Mouse (Mus musculus): ENCODE measurements around the gene Sdhb. TPM values are rescaled to one million over a fixed set of nuclear protein-coding genes. Genes with fewer than 3 reads are reported as not detected.

Gene Sdhb
- polyA plus RNA-seq, 1 experiment from 2014 or later = 530 TPM

DNA sequence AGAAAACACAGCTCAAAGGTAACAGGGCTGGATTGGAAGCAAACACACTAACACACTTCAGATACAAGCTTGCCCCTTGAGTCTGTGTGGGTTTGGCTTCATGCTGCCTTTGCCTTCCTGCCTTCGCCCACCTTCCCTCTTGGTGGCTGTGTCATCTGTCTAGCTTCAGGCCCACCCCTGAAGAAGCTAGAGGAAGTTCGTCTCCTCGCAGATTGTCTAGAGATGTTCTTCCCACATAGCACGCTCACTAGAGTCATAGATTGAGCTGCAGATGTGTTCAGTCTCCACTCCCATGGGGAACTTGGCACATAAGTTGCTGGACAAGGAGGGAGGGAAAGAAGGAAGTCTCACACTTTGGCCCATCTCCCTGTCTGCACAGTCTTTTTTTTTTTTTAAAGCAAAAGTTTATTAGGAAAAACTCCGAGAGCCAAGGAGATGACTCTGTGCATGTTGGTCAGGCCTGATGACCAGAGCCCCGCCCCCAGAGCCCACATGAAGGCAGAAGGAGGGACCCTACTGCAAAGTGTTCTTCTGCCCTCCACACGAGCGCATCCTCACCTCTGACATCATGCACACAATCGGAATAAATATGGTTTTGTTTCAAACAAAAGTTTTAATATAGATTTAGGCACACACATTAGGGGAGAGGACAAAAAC is 3.1 kb downstream of the Sdhb start:
- peaks cover 26% of the 10 kb centered on the region for H3K4me1 ChIP-seq (ENCODE audit: control insufficient read depth, insufficient read depth, low read depth, low read length)
- H3K27ac ChIP-seq (ENCODE audit: low read depth, low read length) = no peak overlapping the region
- H3K36me3 ChIP-seq (ENCODE audit: control insufficient read depth, insufficient read depth, low read length) = peaks cover 6% of the 10 kb centered on the region; the same call in 1 of the 2 replicates
- H3K9me3 ChIP-seq (ENCODE audit: control insufficient read depth, low read length) = no peaks in the 10 kb centered on the region
- no peak overlapping the region for H3K9ac ChIP-seq (ENCODE audit: low read depth, low read length)
- ATAC-seq = no peak
- H3K4me3 ChIP-seq (ENCODE audit: low read length) = no peak overlapping the region
- WGBS = 77% methylated on average over 9 of the region's 9 CpGs
- H3K4me2 ChIP-seq (ENCODE audit: low read length) = no peak overlapping the region
- H3K27me3 ChIP-seq (replicated peaks; ENCODE audit: control insufficient read depth, insufficient read depth, low read length) = no peaks in the 10 kb centered on the region

GRCm38 (mm10) chr4:140964620-140965019 is 3.6 kb downstream of the Sdhb start:
- no peak overlapping the region for H3K4me3 ChIP-seq (ENCODE audit: low read length)
- no peaks in the 10 kb centered on the region for H3K9me3 ChIP-seq (ENCODE audit: control insufficient read depth, low read length)
- H3K4me2 ChIP-seq (ENCODE audit: low read length) = no peak overlapping the region
- H3K27me3 ChIP-seq (replicated peaks; ENCODE audit: control insufficient read depth, insufficient read depth, low read length) = no peaks in the 10 kb centered on the region
- 6% methylated on average over 7 of the region's 7 CpGs for whole genome bisulfite sequencing
- peaks cover 6% of the 10 kb centered on the region; the same call in 1 of the 2 replicates for H3K36me3 ChIP-seq (ENCODE audit: control insufficient read depth, insufficient read depth, low read length)
- H3K4me1 ChIP-seq (ENCODE audit: control insufficient read depth, insufficient read depth, low read depth, low read length) = peaks cover 26% of the 10 kb centered on the region
- no peak overlapping the region; the same call in 1 of the 2 replicates for H3K9ac ChIP-seq (ENCODE audit: low read depth, low read length)
- no peak overlapping the region for H3K27ac ChIP-seq (ENCODE audit: low read depth, low read length)
- ATAC-seq = 0 out of 2 replicates have a peak, but pooled peaks have one; percentile 3

DNA sequence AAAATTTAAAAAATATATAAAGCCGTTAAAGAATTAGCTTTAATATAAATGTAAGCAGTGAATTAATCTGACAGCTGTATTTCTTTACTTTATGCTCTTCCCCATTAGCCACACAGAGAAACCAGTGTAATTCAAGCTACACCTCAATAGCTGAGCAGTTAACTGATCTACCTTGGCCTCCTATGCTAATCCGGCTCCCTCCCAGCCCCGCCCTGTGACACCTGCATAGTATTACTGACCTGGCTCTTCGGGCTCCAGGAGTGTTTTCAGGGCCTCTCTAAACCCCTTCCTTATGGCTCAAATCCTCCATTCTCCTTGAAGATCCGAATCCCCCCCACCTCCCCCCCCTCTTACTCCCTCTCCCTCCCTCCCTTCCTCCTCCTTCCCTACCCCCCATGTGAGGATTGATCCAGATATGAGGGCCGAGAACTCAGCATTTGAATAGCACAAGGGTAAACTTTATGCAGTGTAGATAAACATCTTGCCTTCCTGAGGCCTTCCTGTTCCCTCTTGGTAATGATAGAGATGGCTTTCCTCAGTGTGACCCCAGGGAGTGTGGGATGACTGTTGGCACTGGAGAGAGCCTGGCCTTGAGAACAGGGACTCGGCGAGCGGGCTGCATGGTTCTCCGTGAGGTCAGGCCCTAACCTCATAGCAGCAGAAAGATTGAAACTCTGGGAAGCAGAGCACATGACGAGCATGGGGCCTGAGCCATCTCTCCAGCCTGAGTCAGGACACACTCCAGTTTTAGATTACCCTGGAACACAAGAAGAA is 6.6 kb downstream of the Sdhb start:
- WGBS = 88% methylated on average over 11 of the region's 11 CpGs
- Histone ChIP-seq H3K4me3 (ENCODE audit: low read length) (no peak overlapping the region), H3K4me1 (ENCODE audit: control insufficient read depth, insufficient read depth, low read depth, low read length) (peaks cover 18% of the 10 kb centered on the region), H3K27me3 (replicated peaks; ENCODE audit: control insufficient read depth, insufficient read depth, low read length) (no peaks in the 10 kb centered on the region), H3K27ac (ENCODE audit: low read depth, low read length) (no peak overlapping the region), H3K4me2 (ENCODE audit: low read length) (no peak overlapping the region), H3K9me3 (ENCODE audit: control insufficient read depth, low read length) (no peaks in the 10 kb centered on the region), H3K9ac (ENCODE audit: low read depth, low read length) (no peak overlapping the region), H3K36me3 (ENCODE audit: control insufficient read depth, insufficient read depth, low read length) (peaks cover 22% of the 10 kb centered on the region)
- ATAC-seq = no peak

- Histone ChIP-seq H3K4me1 (ENCODE audit: control insufficient read depth, insufficient read depth, low read depth, low read length) (no peaks in the 10 kb centered on the region), H3K27ac (ENCODE audit: low read depth, low read length) (no peak overlapping the region), H3K9me3 (ENCODE audit: control insufficient read depth, low read length) (no peaks in the 10 kb centered on the region), H3K4me3 (ENCODE audit: low read length) (no peak overlapping the region), H3K36me3 (ENCODE audit: control insufficient read depth, insufficient read depth, low read length) (peaks cover 38% of the 10 kb centered on the region), H3K27me3 (replicated peaks; ENCODE audit: control insufficient read depth, insufficient read depth, low read length) (no peaks in the 10 kb centered on the region), H3K9ac (ENCODE audit: low read depth, low read length) (no peak overlapping the region), H3K4me2 (ENCODE audit: low read length) (no peak overlapping the region)
- 80% methylated on average over 13 of the region's 13 CpGs for WGBS
- ATAC-seq = no peak
Observed at GRCm38 (mm10) chr4:140971691-140972090, 10.7 kb downstream of the Sdhb start.

DNA sequence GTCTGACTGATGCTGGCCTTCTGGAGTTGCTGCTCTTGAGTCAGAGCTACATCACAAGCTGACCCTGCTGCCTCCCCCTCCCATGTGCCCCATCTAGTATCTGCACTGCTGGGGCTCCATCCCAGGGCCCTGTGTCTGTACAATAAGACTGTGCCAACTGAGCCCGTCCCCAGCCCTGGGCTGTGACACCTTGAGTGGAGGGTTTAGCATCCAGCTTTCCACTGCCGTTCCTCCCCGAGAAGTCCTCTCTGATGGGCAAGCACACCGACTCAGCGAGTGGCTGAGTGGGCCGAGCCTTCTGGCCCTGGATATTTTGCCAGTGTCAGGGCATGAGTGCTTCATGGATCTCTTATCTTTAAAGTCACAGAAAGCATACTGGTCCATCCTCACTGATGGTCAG is 13.4 kb downstream of the Sdhb start:
- WGBS = 94% methylated on average over 6 of the region's 6 CpGs
- Histone ChIP-seq H3K36me3 (ENCODE audit: control insufficient read depth, insufficient read depth, low read length) (peaks cover 44% of the 10 kb centered on the region), H3K9me3 (ENCODE audit: control insufficient read depth, low read length) (no peaks in the 10 kb centered on the region), H3K4me1 (ENCODE audit: control insufficient read depth, insufficient read depth, low read depth, low read length) (no peaks in the 10 kb centered on the region), H3K9ac (ENCODE audit: low read depth, low read length) (no peak overlapping the region), H3K27ac (ENCODE audit: low read depth, low read length) (no peak overlapping the region), H3K4me3 (ENCODE audit: low read length) (no peak overlapping the region), H3K4me2 (ENCODE audit: low read length) (no peak overlapping the region), H3K27me3 (replicated peaks; ENCODE audit: control insufficient read depth, insufficient read depth, low read length) (no peaks in the 10 kb centered on the region)
- no peak for ATAC-seq

DNA sequence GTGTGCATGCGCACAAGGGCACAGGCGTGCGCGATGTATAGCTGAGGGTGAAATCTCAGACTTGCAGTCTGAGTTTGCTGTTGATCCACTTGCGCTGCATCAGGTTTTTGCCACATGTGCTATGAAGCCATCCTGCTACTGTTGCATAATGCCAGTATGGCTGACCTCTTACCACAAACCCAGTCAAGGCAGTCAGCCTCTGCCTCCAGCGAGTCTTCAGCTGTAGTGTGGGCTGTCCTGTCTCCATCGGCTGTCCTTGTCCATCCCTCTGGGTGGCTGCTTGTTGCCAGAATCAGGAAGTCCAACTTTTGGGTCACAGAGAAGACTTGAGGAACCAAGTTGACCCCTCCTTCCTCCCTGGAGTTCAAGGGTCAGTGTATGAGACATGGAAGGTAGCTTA is 14.4 kb downstream of the Sdhb start:
- Histone ChIP-seq H3K4me1 (ENCODE audit: control insufficient read depth, insufficient read depth, low read depth, low read length) (no peaks in the 10 kb centered on the region), H3K4me2 (ENCODE audit: low read length) (no peak overlapping the region), H3K9ac (ENCODE audit: low read depth, low read length) (no peak overlapping the region), H3K27ac (ENCODE audit: low read depth, low read length) (no peak overlapping the region), H3K4me3 (ENCODE audit: low read length) (no peak overlapping the region), H3K27me3 (replicated peaks; ENCODE audit: control insufficient read depth, insufficient read depth, low read length) (no peaks in the 10 kb centered on the region), H3K36me3 (ENCODE audit: control insufficient read depth, insufficient read depth, low read length) (peaks cover 43% of the 10 kb centered on the region), H3K9me3 (ENCODE audit: control insufficient read depth, low read length) (no peaks in the 10 kb centered on the region)
- WGBS = 96% methylated on average over 7 of the region's 7 CpGs
- ATAC-seq = no peak

DNA sequence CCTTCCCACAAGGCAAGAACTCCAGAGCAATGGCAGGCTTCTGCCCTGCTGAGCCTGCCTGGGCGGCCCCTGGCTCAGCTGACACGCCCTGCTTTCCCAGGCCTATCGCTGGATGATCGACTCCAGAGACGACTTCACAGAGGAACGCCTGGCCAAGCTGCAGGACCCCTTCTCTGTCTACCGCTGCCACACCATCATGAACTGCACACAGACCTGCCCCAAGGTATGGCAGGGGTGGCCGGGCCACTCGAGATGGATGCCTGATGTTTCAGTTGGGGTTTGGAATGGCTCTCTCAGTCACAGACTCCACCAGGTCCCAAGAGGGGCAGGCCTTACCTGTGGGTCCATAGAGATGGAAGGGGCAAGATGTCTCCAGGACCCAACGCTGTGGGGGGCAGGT is 16.3 kb downstream of the Sdhb start:
- peaks cover 35% of the 10 kb centered on the region for H3K36me3 ChIP-seq (ENCODE audit: control insufficient read depth, insufficient read depth, low read length)
- H3K27ac ChIP-seq (ENCODE audit: low read depth, low read length) = no peak overlapping the region
- no peaks in the 10 kb centered on the region for H3K27me3 ChIP-seq (replicated peaks; ENCODE audit: control insufficient read depth, insufficient read depth, low read length)
- no peaks in the 10 kb centered on the region for H3K9me3 ChIP-seq (ENCODE audit: control insufficient read depth, low read length)
- WGBS = 87% methylated on average over 9 of the region's 10 CpGs
- no peak overlapping the region for H3K4me3 ChIP-seq (ENCODE audit: low read length)
- ATAC-seq = no peak
- no peak overlapping the region for H3K4me2 ChIP-seq (ENCODE audit: low read length)
- no peaks in the 10 kb centered on the region for H3K4me1 ChIP-seq (ENCODE audit: control insufficient read depth, insufficient read depth, low read depth, low read length)
- no peak overlapping the region for H3K9ac ChIP-seq (ENCODE audit: low read depth, low read length)

GRCm38 (mm10) chr4:140977886-140978692 is 17.1 kb downstream of the Sdhb start:
- Histone ChIP-seq H3K4me3 (ENCODE audit: low read length) (no peak overlapping the region), H3K9ac (ENCODE audit: low read depth, low read length) (no peak overlapping the region), H3K36me3 (ENCODE audit: control insufficient read depth, insufficient read depth, low read length) (peaks cover 28% of the 10 kb centered on the region), H3K9me3 (ENCODE audit: control insufficient read depth, low read length) (no peaks in the 10 kb centered on the region), H3K4me1 (ENCODE audit: control insufficient read depth, insufficient read depth, low read depth, low read length) (no peaks in the 10 kb centered on the region), H3K4me2 (ENCODE audit: low read length) (no peak overlapping the region), H3K27me3 (replicated peaks; ENCODE audit: control insufficient read depth, insufficient read depth, low read length) (no peaks in the 10 kb centered on the region), H3K27ac (ENCODE audit: low read depth, low read length) (no peak overlapping the region)
- no peak for ATAC-seq
- WGBS = 94% methylated on average over 14 of the region's 14 CpGs

DNA sequence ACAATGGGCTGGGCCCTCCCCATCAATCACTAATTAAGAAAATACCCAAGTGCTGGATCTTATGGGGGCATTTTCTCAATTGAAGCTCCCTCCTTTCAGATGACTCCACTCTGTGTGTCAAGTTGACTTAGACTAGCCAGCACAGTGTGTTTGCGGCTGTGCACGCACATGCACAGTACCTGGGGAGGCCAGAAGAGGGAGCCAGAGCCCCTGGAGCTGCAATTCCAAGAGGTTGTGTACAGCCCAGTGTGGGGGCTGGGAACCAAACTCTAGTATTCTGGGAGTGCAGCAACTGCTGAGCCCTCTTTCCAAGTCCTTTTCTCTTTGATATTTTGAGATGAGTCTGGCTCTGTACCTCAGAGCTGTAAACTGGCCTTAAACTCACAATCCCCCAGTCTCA is 20.6 kb downstream of the Sdhb start:
- no peak for ATAC-seq
- Histone ChIP-seq H3K9me3 (ENCODE audit: control insufficient read depth, low read length) (no peaks in the 10 kb centered on the region), H3K9ac (ENCODE audit: low read depth, low read length) (no peak overlapping the region), H3K4me1 (ENCODE audit: control insufficient read depth, insufficient read depth, low read depth, low read length) (peaks cover 3% of the 10 kb centered on the region), H3K4me2 (ENCODE audit: low read length) (no peak overlapping the region), H3K36me3 (ENCODE audit: control insufficient read depth, insufficient read depth, low read length) (peaks cover 16% of the 10 kb centered on the region), H3K27ac (ENCODE audit: low read depth, low read length) (no peak overlapping the region), H3K27me3 (replicated peaks; ENCODE audit: control insufficient read depth, insufficient read depth, low read length) (no peaks in the 10 kb centered on the region), H3K4me3 (ENCODE audit: low read length) (no peak overlapping the region)
- WGBS = 88% methylated on average over 2 of the region's 2 CpGs

Measured in hindbrain, embryonic 16.5 days (tissue).